Mouse (Mus musculus) heart, postnatal 0 days (tissue): ENCODE measurements around the gene Slc16a2. TPM values are rescaled to one million over a fixed set of nuclear protein-coding genes. Genes with fewer than 3 reads are reported as not detected.

ENCODE experiments used
- ATAC-seq: fragments of 200-750 bp; cut with Nextera tagmentation; 2 replicates; pipeline ENCODE4 v1.8.0; 2017; ENCODE audit warnings: low read depth, moderate number of reproducible peaks, moderate library complexity; ENCODE audit not compliant: insufficient read depth
- DNase-seq: peaks from one replicate; pipeline ENCODE4 v3.0.0-alpha.2; 2016; ENCODE audit warnings: low spot score
- H3K27ac ChIP-seq: fragments of 300-500 bp; sonication (generic); 2 replicates; pipeline ENCODE4 v1.5.1; 2014; ENCODE audit warnings: low read depth, mild to moderate bottlenecking
- H3K27me3 ChIP-seq: fragments of 300-500 bp; sonication (generic); 2 replicates; pipeline ENCODE4 v1.6.1; 2014; ENCODE audit warnings: low read length, mixed read lengths; ENCODE audit not compliant: control insufficient read depth, insufficient read depth
- H3K36me3 ChIP-seq: fragments of 300-500 bp; sonication (generic); replicated peaks from 2 replicates; pipeline ENCODE4 v1.6.1; 2014; ENCODE audit warnings: low read length, mixed read lengths; ENCODE audit not compliant: control insufficient read depth, insufficient read depth
- H3K4me1 ChIP-seq: fragments of 300-500 bp; sonication (generic); 2 replicates; pipeline ENCODE4 v1.6.1; 2014; ENCODE audit warnings: antibody characterized with exemption; ENCODE audit not compliant: control insufficient read depth, insufficient read depth
- H3K4me2 ChIP-seq: fragments of 300-500 bp; sonication (generic); 2 replicates; pipeline ENCODE4 v1.6.1; 2014; ENCODE audit warnings: low read depth, mild to moderate bottlenecking, low read length, moderate library complexity
- H3K4me3 ChIP-seq: fragments of 300-500 bp; sonication (generic); 2 replicates; pipeline ENCODE4 v1.5.1; 2014; ENCODE audit warnings: low read depth, low read length
- H3K9ac ChIP-seq: fragments of 300-500 bp; sonication (generic); replicated peaks from 2 replicates; pipeline ENCODE4 v1.6.1; 2014; ENCODE audit warnings: low read depth, low read length, mixed read lengths
- H3K9me3 ChIP-seq: fragments of 300-500 bp; sonication (generic); replicated peaks from 2 replicates; pipeline ENCODE4 v1.6.1; 2016; ENCODE audit warnings: low read length; ENCODE audit not compliant: control insufficient read depth
- CTCF ChIP-seq: IDR thresholded peaks from 2 replicates; pipeline ENCODE4 v1.5.1; 2016; ENCODE audit warnings: antibody characterized with exemption, control low read depth, low read depth
- EP300 ChIP-seq: IDR thresholded peaks from 2 replicates; pipeline ENCODE4 v1.6.1; 2016; ENCODE audit warnings: antibody characterized with exemption, low read depth
- WGBS: fragments of 180-500 bp; shearing (Covaris S2); extraction: QIAGEN DNeasy Blood & Tissue Kit; methylation state at CpG from one replicate; pipeline ENCODE4 v1.1.7; 2014; 5-methylcytosine and 5-hydroxymethylcytosine counted together
- polyA plus RNA-seq: library from polyadenylated mRNA; unstranded; fragments of >200 nt; fragmentation: Nextera tagmentation; extraction: Ambion mirVana; gene quantifications from 2 replicates; pipeline ENCODE4 v1.2.1, GENCODE M21; 2015
- total RNA-seq: library from RNA; depleted of rRNA; stranded (reverse); fragments of >200 nt; gene quantifications from 2 replicates; pipeline ENCODE4 v1.2.3, GENCODE M21; 2014; ENCODE audit warnings: low replicate concordance

The Slc16a2 gene
- total and polyA plus RNA-seq, 2 experiments from 2014 or later = 14.1 to 23.2 TPM

DNA sequence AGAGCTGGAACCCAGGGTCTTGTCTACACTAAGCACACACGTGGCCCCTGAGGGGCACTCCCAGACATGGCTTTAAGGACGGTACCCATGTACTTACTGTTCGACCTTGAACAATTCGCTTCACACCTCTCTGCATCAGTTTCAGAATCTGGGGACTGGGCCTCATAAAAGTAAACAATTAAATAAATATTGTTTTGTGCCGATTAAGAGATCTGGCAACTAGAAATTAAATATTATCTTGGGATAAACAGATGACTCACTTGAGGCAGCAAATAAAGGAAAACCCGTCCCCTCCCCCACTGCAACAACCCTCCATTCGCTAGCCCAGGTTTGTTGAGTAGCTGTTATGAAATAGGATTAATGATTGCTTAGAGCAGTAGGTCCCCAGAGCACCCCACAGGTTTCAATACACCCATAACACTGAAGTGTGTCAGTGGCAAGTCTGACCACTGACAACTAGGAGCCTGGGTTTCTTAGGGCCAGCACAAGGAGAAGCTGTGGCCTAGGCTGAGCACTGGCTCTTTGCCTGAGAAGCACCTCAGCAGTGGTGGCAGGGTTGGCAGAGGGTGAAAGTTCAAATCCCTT is 87.7 kb downstream of the Slc16a2 start:
- no peak overlapping the region for H3K9ac ChIP-seq
- H3K4me1 ChIP-seq = no peaks in the 10 kb centered on the region
- no peaks in the 10 kb centered on the region for H3K9me3 ChIP-seq
- no peak for DNase-seq
- H3K27me3 ChIP-seq = peaks cover 32% of the 10 kb centered on the region; the same call in 1 of the 2 replicates
- 73% methylated on average over 7 of the region's 7 CpGs for WGBS
- ATAC-seq = no peak
- no peak overlapping the region for H3K4me3 ChIP-seq
- H3K27ac ChIP-seq = no peak overlapping the region
- TF ChIP-seq CTCF (no peak), EP300 (no peak)
- no peaks in the 10 kb centered on the region for H3K36me3 ChIP-seq
- no peak overlapping the region for H3K4me2 ChIP-seq

DNA sequence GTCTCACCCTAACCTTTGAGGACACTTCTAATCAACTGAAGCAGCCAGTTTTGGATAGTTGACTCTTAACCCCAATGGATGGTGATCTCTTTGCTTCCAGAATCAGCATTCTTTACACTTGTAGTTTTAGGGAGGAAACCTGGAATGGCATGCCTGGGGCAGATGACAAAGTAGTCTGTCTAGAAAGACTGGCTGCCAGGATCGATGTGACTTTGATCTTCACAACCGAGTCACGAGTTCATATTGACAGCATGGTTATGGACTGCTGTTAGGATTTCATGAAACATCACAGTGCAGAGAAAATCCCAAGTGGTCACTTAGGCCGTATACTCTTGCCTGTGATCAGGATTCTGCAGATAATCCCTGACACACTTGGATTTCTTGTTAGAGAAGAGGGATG is 88.7 kb downstream of the Slc16a2 start:
- ATAC-seq (no peak), DNase-seq (no peak)
- 78% methylated on average over 4 of the region's 4 CpGs for WGBS
- TF ChIP-seq EP300 = no peak
- TF ChIP-seq CTCF = no peak
- no peaks in the 10 kb centered on the region for H3K9me3 ChIP-seq
- H3K27me3 ChIP-seq = peaks cover 32% of the 10 kb centered on the region; the same call in 1 of the 2 replicates
- no peak overlapping the region for H3K4me3 ChIP-seq
- no peak overlapping the region for H3K9ac ChIP-seq
- H3K36me3 ChIP-seq = no peaks in the 10 kb centered on the region
- no peak overlapping the region for H3K4me2 ChIP-seq
- no peaks in the 10 kb centered on the region for H3K4me1 ChIP-seq
- no peak overlapping the region for H3K27ac ChIP-seq

- ATAC-seq = no peak
- no peak overlapping the region for H3K4me3 ChIP-seq
- H3K27me3 ChIP-seq = peaks cover 25% of the 10 kb centered on the region; the same call in 1 of the 2 replicates
- no peak overlapping the region for H3K9ac ChIP-seq
- H3K4me1 ChIP-seq = no peaks in the 10 kb centered on the region
- no peaks in the 10 kb centered on the region for H3K36me3 ChIP-seq
- no peak for DNase-seq
- no peaks in the 10 kb centered on the region for H3K9me3 ChIP-seq
- 66% methylated on average over 4 of the region's 4 CpGs for WGBS
- TF ChIP-seq EP300 = no peak
- no peak for TF ChIP-seq CTCF
- no peak overlapping the region for H3K4me2 ChIP-seq
- H3K27ac ChIP-seq = no peak overlapping the region
Measured at GRCm38 (mm10) chrX:103732033-103732703, 89.6 kb downstream of the Slc16a2 start.

DNA sequence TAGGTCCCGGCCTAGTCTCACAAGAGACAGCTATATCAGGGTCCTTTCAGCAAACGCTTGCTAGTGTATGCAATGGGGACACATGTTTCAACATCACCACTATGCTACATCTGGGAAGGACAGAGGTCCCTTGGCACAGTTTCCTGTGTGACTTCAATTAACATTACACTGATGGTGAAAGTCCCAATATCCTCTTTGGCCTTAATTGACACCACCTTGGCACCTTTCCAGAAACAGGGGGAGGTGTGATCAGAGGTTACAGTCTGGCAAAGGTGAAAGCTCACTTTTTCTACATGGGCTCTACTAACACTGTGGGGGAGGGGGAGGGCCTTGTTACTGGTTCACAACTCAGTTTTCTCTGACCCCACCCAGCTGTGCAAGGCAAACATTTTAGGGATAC is 99.3 kb downstream of the Slc16a2 start:
- DNase-seq (no peak), ATAC-seq (no peak)
- Histone ChIP-seq H3K27ac (no peak overlapping the region), H3K4me1 (no peaks in the 10 kb centered on the region), H3K9me3 (no peaks in the 10 kb centered on the region), H3K27me3 (peaks cover 10% of the 10 kb centered on the region; the same call in 1 of the 2 replicates), H3K9ac (no peak overlapping the region), H3K4me3 (no peak overlapping the region), H3K36me3 (no peaks in the 10 kb centered on the region), H3K4me2 (no peak overlapping the region)
- TF ChIP-seq CTCF (no peak), EP300 (no peak)
- WGBS = 67% methylated on average over 2 of the region's 2 CpGs

GRCm38 (mm10) chrX:103719618-103720185 is 102.1 kb downstream of the Slc16a2 start:
- no peak overlapping the region for H3K4me3 ChIP-seq
- no peaks in the 10 kb centered on the region for H3K9me3 ChIP-seq
- WGBS = 56% methylated on average over 12 of the region's 12 CpGs
- H3K36me3 ChIP-seq = no peaks in the 10 kb centered on the region
- no peak for DNase-seq
- peaks cover 20% of the 10 kb centered on the region; the same call in 1 of the 2 replicates for H3K27me3 ChIP-seq
- TF ChIP-seq CTCF (no peak), EP300 (no peak)
- H3K4me2 ChIP-seq = no peak overlapping the region
- no peak overlapping the region for H3K27ac ChIP-seq
- H3K4me1 ChIP-seq = no peaks in the 10 kb centered on the region
- no peak overlapping the region for H3K9ac ChIP-seq
- no peak for ATAC-seq
